Mouse (Mus musculus) lung, adult 2 months (tissue): ENCODE results near the gene Zc3h14. TPM values are rescaled to one million over a fixed set of nuclear protein-coding genes. Genes with fewer than 3 reads are reported as not detected.
A peak's percentile ranks its signal among the peaks of the same experiment; 100 is the strongest.

Source experiments
- DNase-seq: peaks from one replicate; pipeline ENCODE4 v3.0.0; 2022
- H3K4me1 ChIP-seq: fragments of 200-500 bp; 2 replicates; pipeline ENCODE4 v1.6.1; 2011; ENCODE audit warnings: low read length; ENCODE audit not compliant: control insufficient read depth, insufficient read depth
- H3K4me3 ChIP-seq: fragments of 200-500 bp; replicated peaks from 2 replicates; pipeline ENCODE3; 2011; ENCODE audit warnings: low read depth, mild to moderate bottlenecking, control low read depth, low read length; ENCODE audit errors: extremely low read depth
- CTCF ChIP-seq: fragments of 200-500 bp; IDR thresholded peaks from 2 replicates; pipeline ENCODE4 v1.5.1; 2011; ENCODE audit warnings: mild to moderate bottlenecking, low read length, control low read depth; ENCODE audit not compliant: insufficient read depth
- POLR2A ChIP-seq: fragments of 200-500 bp; IDR thresholded peaks from 2 replicates; pipeline ENCODE4 v1.6.1; 2011; ENCODE audit warnings: low read depth, mild to moderate bottlenecking, control low read depth, low read length, borderline replicate concordance; ENCODE audit errors: extremely low read depth
- WGBS: fragments of 180-500 bp; shearing (Covaris S2); methylation state at CpG from one replicate; pipeline ENCODE4 v1.1.7; 2018; 5-methylcytosine and 5-hydroxymethylcytosine counted together
- polyA plus RNA-seq: library from polyadenylated mRNA; depleted of rRNA; stranded (reverse); fragments of >200 nt; gene quantifications from 2 replicates; pipeline ENCODE4 v1.2.3, GENCODE M21; 2012

Zc3h14 gene
- polyA plus RNA-seq, 1 experiment: 48.0 TPM

GRCm38 (mm10) chr12:98734880-98735801 lies 11.6 kb upstream of the Zc3h14 start:
- 13% methylated on average over 22 of the region's 22 CpGs for WGBS
- Histone ChIP-seq H3K4me1 (peaks cover 7% of the 10 kb centered on the region), H3K4me3 (peak overlapping the region; percentile 92)
- TF ChIP-seq POLR2A (no peak), CTCF (no peak)
- DNase-seq: no peak

DNA sequence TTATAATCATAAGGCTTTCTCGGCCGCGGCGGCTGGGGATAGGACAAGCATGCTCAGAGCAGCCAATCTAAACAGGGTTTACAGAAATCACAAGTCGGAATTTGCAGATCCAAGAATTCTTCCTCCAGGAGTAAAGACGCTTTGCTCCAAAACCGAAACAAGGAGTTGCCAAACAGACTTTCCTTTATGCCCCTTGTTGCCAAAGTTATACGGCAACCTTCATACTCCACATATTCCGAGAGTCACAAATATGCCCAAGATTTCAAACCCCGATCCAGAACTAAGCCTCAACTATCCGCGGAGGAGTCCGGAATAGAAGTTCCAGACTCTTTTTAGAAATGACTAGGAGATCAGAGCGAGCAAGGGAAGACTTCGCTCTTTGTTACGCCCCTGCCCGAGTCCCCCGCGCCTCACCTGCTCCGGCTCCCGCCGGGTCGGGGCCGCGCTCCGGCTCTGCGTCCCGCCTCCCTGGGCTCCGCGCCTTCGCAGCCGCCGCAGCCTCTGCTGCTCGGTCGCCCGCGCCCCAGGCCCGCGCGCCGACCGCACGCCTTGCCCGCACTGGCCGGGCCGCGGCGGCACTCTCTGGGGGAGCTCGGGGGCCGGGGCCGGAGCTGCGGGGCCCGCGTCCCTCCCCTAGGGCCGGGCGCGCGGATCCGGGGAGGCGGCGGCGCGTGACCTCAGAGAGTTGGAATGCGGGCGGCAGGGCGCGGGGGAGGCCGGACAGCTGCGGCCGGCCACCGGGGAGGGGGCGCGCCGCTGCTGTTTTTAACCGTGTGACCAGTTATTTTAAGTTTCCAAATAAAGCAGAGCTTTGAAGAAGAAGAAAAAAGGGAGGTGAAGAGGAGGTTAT lies 9.6 kb upstream of the Zc3h14 start, which contains the start of gene Ptpn21:
Gene Ptpn21, minus strand, starts transcription at position 455 of the 850 bp plus-strand sequence.
- no peak for TF ChIP-seq POLR2A
- no peak for TF ChIP-seq CTCF
- Histone ChIP-seq H3K4me3 (peak within 1 kb of the TSS; percentile 78), H3K4me1 (peaks cover 7% of the 10 kb centered on the region)
- WGBS: 2% methylated on average over 75 of the region's 75 CpGs
- peak; percentile 74 for DNase-seq

GRCm38 (mm10) chr12:98737801-98738350 lies 8.9 kb upstream of the Zc3h14 start:
- Histone ChIP-seq H3K4me3 (peak overlapping the region; percentile 78), H3K4me1 (peaks cover 7% of the 10 kb centered on the region)
- no peak for TF ChIP-seq POLR2A
- no peak for TF ChIP-seq CTCF
- DNase-seq: peak; percentile 48
- 11% methylated on average over 7 of the region's 7 CpGs for WGBS

DNA sequence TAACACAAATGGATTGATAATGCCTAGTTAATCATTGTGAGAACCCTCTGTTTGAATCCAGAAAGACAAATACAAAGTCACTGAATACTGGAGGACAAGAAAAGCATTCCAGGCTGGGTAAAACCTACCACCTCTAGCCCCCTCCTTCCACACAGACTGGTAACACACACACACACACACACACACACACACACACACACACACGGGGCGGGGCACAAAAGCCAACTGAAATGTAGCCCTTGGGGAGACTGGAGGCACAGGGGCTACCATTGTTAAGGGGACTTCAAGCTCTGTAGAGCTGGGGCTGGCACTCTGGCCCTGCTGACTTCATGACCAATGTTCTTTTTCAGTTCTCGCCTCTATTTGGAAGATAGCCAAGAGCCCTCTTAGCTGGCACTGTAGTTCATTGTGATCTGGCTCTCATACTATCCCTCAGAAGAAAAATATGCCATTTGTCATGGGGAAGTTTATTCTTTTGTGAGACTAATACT lies 5.7 kb upstream of the Zc3h14 start:
- H3K4me3 ChIP-seq: no peak overlapping the region
- no peaks in the 10 kb centered on the region; the same call in 1 of the 2 replicates for H3K4me1 ChIP-seq
- no peak for DNase-seq
- 45% methylated on average over 3 of the region's 3 CpGs for WGBS
- TF ChIP-seq POLR2A (no peak), CTCF (no peak)

- WGBS: 63% methylated on average over 4 of the region's 4 CpGs
- H3K4me1 ChIP-seq: no peaks in the 10 kb centered on the region
- DNase-seq: no peak
- no peak overlapping the region for H3K4me3 ChIP-seq
- TF ChIP-seq CTCF (no peak), POLR2A (no peak)
Measured at GRCm38 (mm10) chr12:98745626-98746025, 1.1 kb upstream of the Zc3h14 start.

DNA sequence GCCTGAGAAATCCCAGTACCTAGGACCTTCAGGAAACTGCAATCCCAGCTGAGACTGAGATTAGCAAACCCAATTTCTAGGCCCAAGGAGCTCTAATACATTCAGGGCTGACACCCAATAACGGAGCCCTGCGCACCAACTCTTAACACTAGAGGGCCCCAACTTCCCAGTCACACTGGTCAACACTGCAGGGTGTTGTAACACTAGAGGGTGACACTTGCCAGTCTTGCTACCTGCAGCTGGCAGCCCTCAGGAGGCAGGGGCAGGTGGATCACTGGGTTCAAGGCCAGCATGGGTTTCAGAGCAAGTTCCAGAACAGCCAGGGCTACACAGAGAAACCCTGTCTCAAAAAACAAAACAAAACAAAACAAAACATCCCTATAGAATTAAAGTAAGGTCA lies 633 bp upstream of the Zc3h14 start:
- H3K4me1 ChIP-seq: no peaks in the 10 kb centered on the region
- 18% methylated on average over 2 of the region's 2 CpGs for WGBS
- no peak overlapping the region for H3K4me3 ChIP-seq
- peak; percentile 53 for DNase-seq
- TF ChIP-seq CTCF (peak; percentile 57), POLR2A (no peak)

DNA sequence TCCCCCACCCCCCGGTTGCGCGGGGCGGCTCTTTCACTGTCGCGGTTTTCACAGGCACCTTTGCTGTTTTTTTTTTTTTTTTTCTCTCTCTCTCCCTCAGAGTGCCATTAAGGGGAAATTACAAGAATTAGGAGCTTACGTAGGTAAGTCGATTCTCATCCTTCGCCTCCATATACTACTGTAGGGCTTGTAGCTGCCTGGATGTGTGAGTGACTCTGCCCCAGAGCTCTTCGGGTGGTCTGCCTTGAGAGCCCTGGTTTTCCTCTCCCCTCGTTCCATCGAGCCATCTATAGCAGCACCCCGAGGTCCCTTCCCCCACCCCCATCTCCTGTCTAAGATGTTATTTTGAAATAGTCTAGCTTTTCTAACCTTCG lies 603 bp downstream of the Zc3h14 start:
- TF ChIP-seq CTCF: no peak
- TF ChIP-seq POLR2A: no peak
- H3K4me1 ChIP-seq: no peaks in the 10 kb centered on the region
- under 1% methylated on average over 14 of the region's 14 CpGs for WGBS
- H3K4me3 ChIP-seq: peak overlapping the region; percentile 68
- no peak for DNase-seq

GRCm38 (mm10) chr12:98757636-98758035 lies 10.9 kb downstream of the Zc3h14 start:
- DNase-seq: no peak
- H3K4me3 ChIP-seq: no peak overlapping the region
- 74% methylated on average over 6 of the region's 6 CpGs for WGBS

GRCm38 (mm10) chr12:98759700-98760099 lies 12.9 kb downstream of the Zc3h14 start:
- TF ChIP-seq POLR2A: no peak
- TF ChIP-seq CTCF: no peak
- 95% methylated on average over 6 of the region's 6 CpGs for WGBS
- DNase-seq: no peak

More at GRCm38 (mm10) chr12:98757636-98758035, 10.9 kb downstream of the Zc3h14 start:
- H3K4me1 ChIP-seq: peaks cover 2% of the 10 kb centered on the region
- TF ChIP-seq CTCF: no peak
- TF ChIP-seq POLR2A: no peak

More at GRCm38 (mm10) chr12:98759700-98760099, 12.9 kb downstream of the Zc3h14 start:
- H3K4me3 ChIP-seq: no peak overlapping the region
- H3K4me1 ChIP-seq: peaks cover 2% of the 10 kb centered on the region; the same call in 1 of the 2 replicates
